Mouse (Mus musculus): ENCODE results near the gene Oas1g. TPM values are rescaled to one million over a fixed set of nuclear protein-coding genes. Genes with fewer than 3 reads are reported as not detected.
A peak's percentile ranks its signal among the peaks of the same experiment; 100 is the strongest.

Oas1g gene
- total RNA-seq, 2 experiments from 2014 or later, result not detected

DNA sequence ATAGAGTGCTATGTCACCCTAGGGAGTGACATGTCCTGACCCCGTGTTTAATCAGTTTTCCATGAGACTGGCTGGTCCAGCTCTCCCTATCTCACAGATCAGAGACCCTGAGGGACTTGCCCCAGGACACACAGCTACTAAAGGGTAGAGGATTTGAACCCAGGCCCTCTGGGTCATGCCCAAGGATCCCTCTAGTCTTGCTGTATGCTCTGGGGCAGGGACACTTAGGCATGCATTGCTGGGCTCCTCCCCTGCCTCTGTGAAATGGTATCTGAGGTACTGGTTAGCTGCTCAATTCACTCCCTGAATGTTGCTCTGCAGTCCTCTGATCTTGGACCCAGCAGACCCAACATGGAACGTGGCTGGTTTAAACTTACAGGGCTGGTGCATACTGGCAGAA lies 15.9 kb downstream of the Oas1g start:
- Histone ChIP-seq H3K27ac (no peak overlapping the region), H3K4me3 (no peak overlapping the region)
- TF ChIP-seq CTCF (conservative IDR thresholded peaks at IDR 0.05), result no peak
- DNase-seq (ENCODE audit: low spot score in 2 of 2), result no peak

DNA sequence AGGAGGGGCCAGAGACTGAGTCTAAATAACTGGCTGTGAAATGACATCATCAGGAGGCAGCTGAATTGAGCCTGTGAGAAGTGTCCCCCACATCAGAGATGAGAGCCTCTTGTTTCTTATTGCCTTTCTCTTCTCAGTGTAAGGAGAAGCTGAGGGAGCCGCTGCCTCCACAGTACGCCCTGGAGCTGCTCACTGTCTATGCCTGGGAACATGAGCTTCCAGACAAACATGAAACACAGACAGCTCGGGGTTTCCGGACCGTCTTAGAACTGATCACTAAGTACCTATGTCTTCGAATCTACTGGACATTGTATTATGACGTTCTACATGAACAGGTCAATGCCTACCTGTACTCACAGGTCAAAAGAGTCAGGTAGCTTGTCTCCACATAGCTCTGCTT lies 16.6 kb downstream of the Oas1g start:
- no peak overlapping the region for H3K4me3 ChIP-seq
- no peak for TF ChIP-seq CTCF (conservative IDR thresholded peaks at IDR 0.05)
- no peak for DNase-seq (ENCODE audit: low spot score in 2 of 2)
- H3K27ac ChIP-seq, result no peak overlapping the region

DNA sequence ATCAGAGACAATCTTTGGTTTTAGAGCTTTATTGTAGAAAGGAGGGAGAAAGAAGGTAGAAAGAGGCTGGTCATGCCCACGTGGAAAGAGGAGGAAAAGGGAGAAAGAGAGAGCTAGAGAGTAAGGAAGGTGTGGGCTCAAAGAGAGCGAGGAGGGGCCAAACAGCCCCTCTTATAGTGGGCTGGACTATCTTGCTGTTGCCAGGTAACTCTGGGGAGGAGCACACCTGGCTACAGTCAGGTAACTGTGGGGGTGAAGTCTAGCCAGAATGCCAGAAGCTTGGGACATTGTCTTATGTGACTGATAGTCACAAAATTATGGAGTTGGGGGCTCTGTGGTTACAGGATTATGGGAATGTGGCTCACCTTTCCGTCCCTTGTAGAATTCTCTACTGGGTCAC lies 17.3 kb downstream of the Oas1g start:
- Histone ChIP-seq H3K27ac (no peak overlapping the region), H3K4me3 (no peak overlapping the region)
- DNase-seq (ENCODE audit: low spot score in 2 of 2), result no peak
- no peak for TF ChIP-seq CTCF (conservative IDR thresholded peaks at IDR 0.05)

DNA sequence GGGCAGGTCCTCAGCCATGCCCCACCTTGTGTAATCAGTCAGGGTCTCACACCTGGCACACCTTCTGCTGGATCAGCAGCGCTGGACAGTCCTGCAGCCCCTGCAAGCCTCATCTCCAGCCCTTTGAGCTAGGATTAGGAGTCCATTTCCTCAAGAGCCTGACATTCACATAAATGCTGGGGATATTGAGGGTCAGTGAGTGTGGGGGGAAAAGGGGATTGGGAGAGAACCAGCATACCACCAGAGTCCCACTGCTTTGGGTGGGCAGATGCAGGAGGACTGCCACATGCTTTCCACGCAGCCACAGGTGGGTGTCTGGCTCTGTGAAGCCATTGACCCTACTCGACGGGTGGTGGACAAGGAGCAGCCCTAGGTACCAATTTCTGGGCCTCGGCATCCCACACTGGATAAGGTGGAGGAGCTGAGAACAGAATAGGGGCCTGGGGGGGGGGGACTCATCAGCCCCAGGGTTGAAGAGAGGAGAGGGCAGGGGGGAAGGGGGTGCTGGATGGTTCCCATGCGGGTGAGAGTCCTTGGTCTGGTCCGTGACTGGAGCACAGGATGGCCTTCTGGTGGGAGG lies 17.9 kb downstream of the Oas1g start:
- TF ChIP-seq CTCF (conservative IDR thresholded peaks at IDR 0.05), result no peak
- no peak overlapping the region for H3K27ac ChIP-seq
- DNase-seq (ENCODE audit: low spot score in 2 of 2), result no peak
- no peak overlapping the region for H3K4me3 ChIP-seq

DNA sequence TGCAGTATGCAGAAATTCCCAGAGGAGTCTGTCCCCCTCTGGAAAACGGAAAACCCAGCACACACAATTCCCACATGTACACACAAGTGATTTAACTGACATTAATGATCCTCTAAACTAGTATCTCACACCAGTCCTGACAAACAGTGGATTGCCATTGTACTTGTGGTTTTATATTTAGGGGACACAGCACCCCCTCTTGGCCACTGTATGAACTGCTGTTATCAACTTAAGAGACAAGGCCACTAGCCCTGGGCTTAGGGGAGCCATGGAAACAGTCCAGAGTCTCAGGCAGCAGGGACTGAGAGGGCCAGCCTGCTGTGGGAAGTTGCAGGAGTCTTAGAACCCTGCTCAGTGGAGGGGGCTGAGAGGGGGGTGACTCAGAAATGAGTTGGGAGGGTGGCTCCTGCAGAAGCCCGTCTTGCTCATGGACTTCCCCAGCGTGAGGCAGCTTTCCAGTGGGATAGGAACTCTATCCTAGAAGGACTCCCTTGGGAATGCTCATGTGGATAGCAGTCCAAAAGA lies 22.0 kb downstream of the Oas1g start:
- no peak overlapping the region for H3K4me3 ChIP-seq
- H3K27ac ChIP-seq, result no peak overlapping the region
- DNase-seq (ENCODE audit: low spot score in 2 of 2), result no peak
- TF ChIP-seq CTCF (conservative IDR thresholded peaks at IDR 0.05), result peak; percentile 67

DNA sequence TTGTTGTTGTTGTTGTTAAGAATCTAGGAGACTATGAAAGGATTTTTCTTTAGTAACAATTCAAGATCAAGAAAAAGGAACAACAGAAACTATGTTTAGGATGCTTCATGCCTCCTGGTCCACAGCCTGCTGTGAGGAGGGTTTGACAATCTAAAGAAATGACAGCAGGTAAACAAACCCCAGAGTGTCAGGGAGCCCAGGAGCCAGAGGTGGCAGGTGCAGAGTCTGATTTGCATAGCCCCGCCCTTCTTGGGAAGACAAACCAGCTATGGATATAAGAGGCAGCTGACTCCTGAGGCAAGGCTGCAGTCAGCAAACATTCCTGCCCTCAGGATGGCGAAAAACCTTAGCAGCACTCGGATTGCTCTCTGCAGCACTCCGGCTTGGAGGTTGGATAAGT lies 26.3 kb downstream of the Oas1g start, which contains the start of gene Oas1h:
Gene Oas1h, plus strand, starts transcription at position 301 of the 400 bp plus-strand sequence.
- Histone ChIP-seq H3K4me3 (no peak within 1 kb of the TSS), H3K27ac (no peak within 1 kb of the TSS)
- TF ChIP-seq CTCF (conservative IDR thresholded peaks at IDR 0.05), result no peak
- no peak for DNase-seq (ENCODE audit: low spot score in 2 of 2)

DNA sequence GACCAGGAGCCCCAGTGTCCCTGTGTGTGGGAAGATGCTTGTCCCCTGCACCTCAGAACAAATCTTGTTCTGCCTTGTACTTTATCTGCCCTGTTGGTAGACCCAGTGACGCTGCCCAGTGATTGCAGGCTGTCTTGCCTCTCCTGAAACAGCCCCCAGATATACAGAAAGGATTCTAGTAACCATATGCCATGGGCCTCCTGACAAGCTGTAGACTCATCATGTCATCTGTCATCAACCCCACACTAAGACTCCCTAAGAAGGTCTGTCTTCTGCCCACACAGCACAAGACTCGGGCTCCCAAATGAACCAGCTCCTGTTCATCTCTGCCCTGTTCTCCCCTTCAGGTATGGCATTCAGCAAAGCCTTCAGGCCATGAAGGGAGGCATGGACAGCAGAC lies 28.2 kb downstream of the Oas1g start:
- no peak for TF ChIP-seq CTCF (conservative IDR thresholded peaks at IDR 0.05)

DNA sequence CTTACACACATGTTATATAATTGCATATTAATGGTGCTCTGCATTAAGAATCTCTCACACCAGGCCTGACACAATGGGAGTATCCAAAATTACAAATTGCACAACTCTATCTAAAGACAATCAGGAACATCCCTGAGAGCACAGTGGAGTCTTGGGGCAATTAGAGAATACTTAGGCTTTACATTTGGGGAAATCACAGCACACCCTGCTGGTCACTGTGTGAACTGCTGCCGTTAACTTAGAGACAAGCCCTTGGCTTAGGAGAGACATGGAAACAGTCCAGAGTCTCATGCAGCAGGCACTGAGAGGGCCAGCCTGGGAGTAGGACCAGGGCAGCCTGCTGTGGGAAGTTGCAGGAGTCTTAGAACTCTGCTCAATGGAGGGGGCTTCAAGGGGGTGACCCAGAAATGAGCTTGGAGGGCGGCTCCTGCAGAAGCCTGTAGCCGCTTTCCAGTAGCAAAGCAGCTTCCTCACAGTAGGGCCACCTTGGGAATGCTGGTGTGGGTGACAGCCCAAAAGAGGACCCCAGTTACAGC lies 37.7 kb downstream of the Oas1g start:
- Histone ChIP-seq H3K27ac (no peak overlapping the region), H3K4me3 (no peak overlapping the region)
- TF ChIP-seq CTCF (conservative IDR thresholded peaks at IDR 0.05), result peak; percentile 83
- DNase-seq (ENCODE audit: low spot score in 2 of 2), result peak in 1 of 2 experiments; percentile 56

More for the DNA sequence above, 28.2 kb downstream of the Oas1g start:
- peak; percentile 33 to 42 for DNase-seq (ENCODE audit: low spot score in 2 of 2)
- Histone ChIP-seq H3K4me3 (no peak overlapping the region), H3K27ac (no peak overlapping the region)

DNA sequence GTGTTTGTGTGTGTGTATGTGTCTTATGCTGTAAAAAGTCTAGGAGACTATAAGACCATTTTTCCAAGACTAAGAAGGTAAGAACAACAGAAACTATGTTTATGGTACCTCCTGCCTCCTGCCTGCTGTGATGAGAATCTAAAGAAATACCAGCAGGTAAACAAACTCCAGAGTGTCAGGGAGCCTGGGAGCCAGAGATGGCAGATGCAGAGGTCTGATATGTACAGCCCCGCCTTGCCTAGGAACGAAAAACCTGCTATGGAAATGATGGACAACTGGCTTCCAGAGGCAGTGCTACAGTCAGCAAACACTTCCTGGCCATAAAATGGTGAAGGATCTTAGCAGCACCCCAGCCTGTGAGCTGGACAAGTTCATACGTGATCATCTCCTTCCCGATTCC lies 40.3 kb downstream of the Oas1g start, which contains the start of gene Oas1f:
Gene Oas1f, plus strand, starts transcription at position 301 of the 400 bp plus-strand sequence.
- Histone ChIP-seq H3K27ac (no peak within 1 kb of the TSS), H3K4me3 (no peak within 1 kb of the TSS)
- TF ChIP-seq CTCF (conservative IDR thresholded peaks at IDR 0.05), result no peak
- DNase-seq (ENCODE audit: low spot score in 2 of 2), result no peak

DNA sequence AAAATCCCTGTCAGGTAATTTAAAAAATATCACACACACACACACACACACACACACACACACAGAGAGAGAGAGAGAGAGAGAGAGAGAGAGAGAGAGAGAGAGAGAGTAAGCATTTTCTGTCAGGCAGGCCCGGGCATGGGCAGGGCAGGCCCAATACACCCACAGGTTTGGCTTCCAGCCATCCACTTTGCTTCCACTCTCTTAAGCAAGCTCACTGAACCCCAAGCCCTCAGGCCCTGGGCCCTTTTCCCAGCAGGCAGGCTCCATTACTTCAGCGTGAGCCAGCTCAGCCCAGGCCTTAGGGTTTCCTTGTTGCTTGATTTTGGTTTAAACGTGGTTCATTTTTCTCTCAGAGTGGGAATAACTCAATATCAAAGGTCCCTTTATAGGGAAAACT lies 42.7 kb downstream of the Oas1g start:
- TF ChIP-seq CTCF (conservative IDR thresholded peaks at IDR 0.05), result no peak
- no peak overlapping the region for H3K4me3 ChIP-seq
- no peak for DNase-seq (ENCODE audit: low spot score in 2 of 2)
- H3K27ac ChIP-seq, result no peak overlapping the region

DNA sequence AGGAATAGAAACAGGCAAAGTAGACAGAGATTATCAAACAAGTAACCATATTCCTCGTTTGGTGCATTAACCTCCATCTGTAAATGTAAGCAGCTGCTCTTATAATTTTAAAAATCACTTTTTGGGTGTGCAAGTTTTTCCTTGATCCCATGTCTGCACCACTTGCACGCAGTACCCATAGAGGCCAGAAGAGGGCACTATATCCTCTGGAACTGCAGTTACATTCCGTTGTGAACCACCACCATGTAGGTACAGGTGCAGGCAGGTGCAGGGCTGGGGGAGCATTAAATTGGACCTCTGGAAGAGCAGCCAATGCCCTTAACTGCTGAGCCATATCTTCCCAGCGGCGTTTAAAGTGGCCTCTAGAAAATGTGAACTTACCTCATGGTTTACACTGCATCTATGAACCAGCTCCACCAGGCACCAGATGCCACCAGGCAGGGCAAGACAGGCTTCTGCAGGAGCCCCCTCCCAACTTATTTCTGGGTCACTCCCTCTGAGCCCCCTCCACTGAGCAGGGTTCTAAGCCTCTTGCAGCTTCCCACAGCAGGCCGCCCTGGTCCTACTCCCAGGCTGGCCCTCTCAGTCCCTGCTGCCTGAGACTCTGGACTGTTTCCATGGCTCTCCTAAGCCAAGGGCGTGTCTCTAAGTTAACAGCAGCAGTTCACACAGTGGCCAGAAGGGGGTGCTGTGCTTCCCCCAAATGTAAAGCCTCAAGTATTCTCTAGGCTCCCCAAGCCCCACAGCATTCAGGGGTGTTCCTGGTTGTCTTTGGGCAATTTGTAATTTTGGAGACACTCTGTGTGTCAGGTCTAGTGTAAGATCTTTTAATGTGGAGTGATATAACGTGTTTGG lies 50.5 kb downstream of the Oas1g start:
- peak in 1 of 2 experiments; percentile 41 for DNase-seq (ENCODE audit: low spot score in 2 of 2)
- Histone ChIP-seq H3K4me3 (no peak overlapping the region), H3K27ac (no peak overlapping the region)
- peak; percentile 73 for TF ChIP-seq CTCF (conservative IDR thresholded peaks at IDR 0.05)

DNA sequence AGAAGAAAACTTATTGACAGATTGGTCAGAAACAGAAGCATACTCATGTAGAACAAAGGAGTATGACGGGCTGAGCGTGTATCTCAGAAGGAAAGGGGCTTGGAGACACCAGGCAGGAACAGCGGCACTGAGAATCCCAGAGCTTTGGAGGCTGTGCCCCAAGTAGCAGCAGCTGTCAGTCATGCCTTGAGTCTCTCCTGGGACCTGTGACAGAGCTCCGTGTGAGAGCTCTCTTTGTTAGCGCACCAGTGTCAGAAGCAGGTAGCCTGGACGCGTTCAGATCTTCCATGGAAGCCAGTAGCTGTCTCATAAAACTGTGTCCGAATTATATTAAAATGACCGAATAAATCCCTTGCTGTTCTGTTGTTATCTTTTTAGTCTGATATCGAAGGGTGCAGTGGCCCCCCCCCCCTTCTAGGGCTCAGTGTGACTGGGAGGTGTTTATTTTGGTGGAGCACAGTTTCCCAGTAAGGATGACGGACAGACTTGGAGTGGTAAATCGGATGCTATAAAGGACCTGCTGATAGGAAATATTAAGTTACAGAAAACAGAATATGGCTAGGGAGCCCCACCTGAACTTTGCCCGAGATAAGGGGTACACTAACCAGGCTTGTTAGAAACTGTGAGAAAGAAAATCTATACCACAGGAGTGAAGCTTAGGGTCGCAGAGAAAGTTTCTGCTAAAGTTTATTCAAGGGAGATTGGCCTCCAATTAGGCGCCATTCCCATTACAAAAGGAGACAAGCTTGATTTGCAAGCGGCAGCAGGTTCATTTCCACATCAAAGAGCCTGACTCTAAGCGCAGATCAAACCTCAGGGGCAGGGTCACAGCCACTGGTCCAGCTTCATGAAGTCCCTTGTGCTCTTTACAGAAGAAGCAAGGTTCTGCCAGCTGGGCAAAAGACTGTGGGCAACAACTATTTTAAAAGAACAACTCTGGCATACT lies 53.8 kb downstream of the Oas1g start:
- Histone ChIP-seq H3K4me3 (no peak overlapping the region), H3K27ac (no peak overlapping the region)
- TF ChIP-seq CTCF (conservative IDR thresholded peaks at IDR 0.05), result no peak
- no peak for DNase-seq (ENCODE audit: low spot score in 2 of 2)

All from layer of hippocampus, adult 2 months (tissue).